Mouse (Mus musculus) lung, postnatal 0 days (tissue): ENCODE measurements around the gene Uck2. TPM values are rescaled to one million over a fixed set of nuclear protein-coding genes. Genes with fewer than 3 reads are reported as not detected.

Experiments used
- ATAC-seq: fragments of 200-750 bp; cut with Nextera tagmentation; 2 replicates; pipeline ENCODE4 v1.8.0; 2017; ENCODE audit warnings: moderate library complexity
- DNase-seq: peaks from one replicate; pipeline ENCODE4 v3.0.0-alpha.2; 2016; ENCODE audit warnings: low spot score
- H3K27ac ChIP-seq: fragments of 300-500 bp; sonication (generic); 2 replicates; pipeline ENCODE4 v1.5.1; 2014; ENCODE audit warnings: antibody characterized with exemption, mild to moderate bottlenecking, low read length, mixed read lengths
- H3K27me3 ChIP-seq: fragments of 300-500 bp; sonication (generic); replicated peaks from 2 replicates; pipeline ENCODE4 v1.6.1; 2014; ENCODE audit warnings: low read length, mixed read lengths; ENCODE audit not compliant: insufficient read depth
- H3K36me3 ChIP-seq: fragments of 300-500 bp; sonication (generic); 2 replicates; pipeline ENCODE4 v1.6.1; 2014; ENCODE audit warnings: low read length, mixed read lengths; ENCODE audit not compliant: insufficient read depth
- H3K4me1 ChIP-seq: fragments of 300-500 bp; sonication (generic); 2 replicates; pipeline ENCODE4 v1.6.1; 2014; ENCODE audit warnings: antibody characterized with exemption, low read depth, low read length, mixed read lengths; ENCODE audit not compliant: insufficient read depth
- H3K4me2 ChIP-seq: fragments of 300-500 bp; sonication (generic); replicated peaks from 2 replicates; pipeline ENCODE4 v1.6.1; 2014; ENCODE audit warnings: low read depth, mild to moderate bottlenecking, low read length, moderate library complexity, mixed read lengths
- H3K4me3 ChIP-seq: fragments of 300-500 bp; sonication (generic); 2 replicates; pipeline ENCODE4 v1.5.1; 2014; ENCODE audit warnings: low read depth, low read length
- H3K9ac ChIP-seq: fragments of 300-500 bp; sonication (generic); replicated peaks from 2 replicates; pipeline ENCODE4 v1.6.1; 2014; ENCODE audit warnings: low read depth, mild to moderate bottlenecking
- H3K9me3 ChIP-seq: fragments of 300-500 bp; sonication (generic); 2 replicates; pipeline ENCODE4 v1.6.1; 2016; ENCODE audit warnings: low read length, mixed read lengths
- CTCF ChIP-seq: IDR thresholded peaks from 2 replicates; pipeline ENCODE4 v1.5.1; 2016; ENCODE audit warnings: antibody characterized with exemption, mild to moderate bottlenecking
- EP300 ChIP-seq: IDR thresholded peaks from 2 replicates; pipeline ENCODE4 v1.6.1; 2016; ENCODE audit warnings: antibody characterized with exemption, mild to moderate bottlenecking, control low read depth
- WGBS: fragments of 180-500 bp; shearing (Covaris S2); extraction: QIAGEN DNeasy Blood & Tissue Kit; methylation state at CpG from one replicate; pipeline ENCODE4 v1.1.7; 2014; 5-methylcytosine and 5-hydroxymethylcytosine counted together
- polyA plus RNA-seq: library from polyadenylated mRNA; unstranded; fragments of >200 nt; fragmentation: Nextera tagmentation; extraction: Ambion mirVana; gene quantifications from 2 replicates; pipeline ENCODE4 v1.2.1, GENCODE M21; 2015

Uck2 gene
- polyA plus RNA-seq, 1 experiment from 2014 or later = 22.9 TPM

GRCm38 (mm10) chr1:167291610-167292009 is 6.5 kb upstream of the Uck2 start:
- no peak for ATAC-seq
- WGBS = 83% methylated on average over 8 of the region's 8 CpGs
- no peak for TF ChIP-seq CTCF
- TF ChIP-seq EP300 = no peak

DNA sequence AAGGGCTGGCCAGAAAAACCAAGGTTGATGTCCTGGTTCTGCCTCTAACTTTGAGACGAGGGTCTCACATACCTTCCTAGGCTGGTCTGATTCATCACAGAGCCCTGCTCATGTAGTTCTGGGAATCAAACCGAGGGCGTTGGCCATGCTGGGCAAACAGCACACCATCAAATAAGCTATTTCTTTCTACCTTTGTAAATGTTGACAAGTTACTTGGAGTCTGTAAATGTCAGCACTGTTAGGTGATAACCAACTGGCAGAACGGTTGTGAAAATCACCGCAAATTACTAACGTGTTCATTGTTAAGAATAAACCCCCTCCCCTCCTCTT is 5.1 kb upstream of the Uck2 start:
- Histone ChIP-seq H3K4me3 (no peak overlapping the region), H3K9me3 (no peaks in the 10 kb centered on the region), H3K9ac (no peak overlapping the region), H3K27me3 (no peaks in the 10 kb centered on the region), H3K4me2 (no peak overlapping the region), H3K36me3 (no peaks in the 10 kb centered on the region), H3K4me1 (no peaks in the 10 kb centered on the region), H3K27ac (no peak overlapping the region)
- ATAC-seq (no peak), DNase-seq (no peak)
- 31% methylated on average over 6 of the region's 6 CpGs for WGBS
- TF ChIP-seq EP300 (no peak), CTCF (no peak)

More at GRCm38 (mm10) chr1:167291610-167292009, 6.5 kb upstream of the Uck2 start:
- DNase-seq = no peak
- no peak overlapping the region for H3K4me2 ChIP-seq
- H3K4me3 ChIP-seq = no peak overlapping the region
- H3K27me3 ChIP-seq = no peaks in the 10 kb centered on the region
- H3K9me3 ChIP-seq = no peaks in the 10 kb centered on the region
- no peak overlapping the region for H3K9ac ChIP-seq
- no peaks in the 10 kb centered on the region for H3K36me3 ChIP-seq
- no peak overlapping the region for H3K27ac ChIP-seq
- H3K4me1 ChIP-seq = no peaks in the 10 kb centered on the region

GRCm38 (mm10) chr1:167289567-167290262 is 4.6 kb upstream of the Uck2 start:
- H3K4me1 ChIP-seq = no peaks in the 10 kb centered on the region
- DNase-seq (peak; percentile 23), ATAC-seq (no peak)
- no peak for TF ChIP-seq CTCF
- TF ChIP-seq EP300 = no peak
- no peak overlapping the region for H3K4me3 ChIP-seq
- no peak overlapping the region for H3K27ac ChIP-seq
- H3K36me3 ChIP-seq = no peaks in the 10 kb centered on the region
- no peaks in the 10 kb centered on the region for H3K9me3 ChIP-seq
- 10% methylated on average over 11 of the region's 11 CpGs for WGBS
- H3K27me3 ChIP-seq = no peaks in the 10 kb centered on the region
- H3K9ac ChIP-seq = no peak overlapping the region
- no peak overlapping the region for H3K4me2 ChIP-seq

DNA sequence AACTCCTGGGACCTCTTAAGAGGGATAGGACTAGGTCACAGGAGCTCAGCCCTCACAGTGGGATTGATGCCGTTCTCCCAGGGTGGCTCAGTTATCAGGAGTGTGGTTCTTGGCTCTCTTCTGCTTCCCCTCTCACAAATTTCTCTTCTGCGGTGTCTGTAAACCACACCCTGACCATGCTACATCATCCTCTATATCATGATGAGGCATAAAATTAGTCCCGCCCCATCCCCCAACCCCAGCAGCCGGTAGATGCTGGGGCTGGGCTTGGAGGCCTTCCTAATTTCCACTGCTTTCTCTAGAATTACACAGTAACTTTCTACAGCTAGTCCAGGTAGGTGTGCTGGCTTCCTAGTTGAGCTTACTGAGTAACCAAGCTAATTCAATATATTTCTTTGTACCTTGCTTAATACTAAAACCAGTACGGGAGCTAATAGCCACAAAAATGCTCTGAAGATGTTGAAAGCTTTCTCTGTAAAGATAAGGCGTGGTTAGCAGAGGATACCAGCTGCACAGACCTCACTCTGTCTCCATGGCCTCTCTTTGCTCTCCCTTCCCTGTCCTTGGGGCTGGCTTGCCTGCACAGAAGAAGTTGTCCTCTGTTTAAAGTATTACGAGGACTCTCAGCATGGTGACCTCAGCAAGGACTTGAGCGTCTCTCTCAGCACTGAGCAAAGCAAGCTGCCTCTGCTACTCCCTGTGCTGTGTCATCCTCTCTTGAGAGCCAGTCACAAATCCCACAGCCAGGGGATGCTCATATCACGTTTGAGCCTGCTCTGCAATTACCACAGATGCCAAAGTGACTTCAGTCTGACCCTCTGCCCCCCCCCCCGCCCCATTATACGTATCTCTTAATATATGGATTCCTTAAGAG is 3.8 kb upstream of the Uck2 start:
- Histone ChIP-seq H3K9me3 (no peaks in the 10 kb centered on the region), H3K4me1 (no peaks in the 10 kb centered on the region), H3K4me3 (no peak overlapping the region), H3K36me3 (no peaks in the 10 kb centered on the region), H3K9ac (no peak overlapping the region), H3K27me3 (no peaks in the 10 kb centered on the region), H3K4me2 (no peak overlapping the region), H3K27ac (no peak overlapping the region)
- no peak for ATAC-seq
- peak; percentile 57 for DNase-seq
- WGBS = 42% methylated on average over 11 of the region's 11 CpGs
- TF ChIP-seq CTCF = peak; percentile 15; the same call in 1 of the 2 replicates
- TF ChIP-seq EP300 = no peak

DNA sequence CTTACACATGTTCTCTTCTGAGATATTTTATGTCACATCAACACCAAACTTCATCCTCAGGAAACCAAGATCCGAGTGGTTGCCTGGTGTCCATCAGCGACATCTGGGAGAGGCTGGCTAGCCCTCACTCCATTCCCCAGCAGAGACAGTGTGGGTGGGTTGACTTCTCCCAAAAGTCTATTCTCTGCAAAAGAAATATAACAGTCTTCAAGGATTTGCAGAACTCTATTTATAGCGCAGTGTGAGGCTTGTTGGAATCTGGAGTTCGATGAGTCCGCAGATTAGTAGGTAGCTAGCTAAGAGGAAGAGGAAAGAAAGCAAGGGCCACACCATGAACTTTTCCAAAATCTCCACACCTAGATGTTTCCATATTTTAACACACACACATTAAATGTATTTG is 2.0 kb upstream of the Uck2 start:
- no peaks in the 10 kb centered on the region for H3K9me3 ChIP-seq
- WGBS = 79% methylated on average over 5 of the region's 5 CpGs
- H3K27me3 ChIP-seq = no peaks in the 10 kb centered on the region
- ATAC-seq = no peak
- no peaks in the 10 kb centered on the region for H3K36me3 ChIP-seq
- no peak overlapping the region for H3K9ac ChIP-seq
- no peak for DNase-seq
- H3K27ac ChIP-seq = no peak overlapping the region
- no peak overlapping the region for H3K4me2 ChIP-seq
- no peaks in the 10 kb centered on the region for H3K4me1 ChIP-seq
- no peak overlapping the region for H3K4me3 ChIP-seq
- TF ChIP-seq EP300 (no peak), CTCF (no peak)

GRCm38 (mm10) chr1:167285356-167285755 is 236 bp upstream of the Uck2 start:
- peak overlapping the region; percentile 77 for H3K4me3 ChIP-seq
- no peaks in the 10 kb centered on the region for H3K27me3 ChIP-seq

More at GRCm38 (mm10) chr1:167285356-167285755, 236 bp upstream of the Uck2 start:
- Histone ChIP-seq H3K4me1 (no peaks in the 10 kb centered on the region), H3K36me3 (no peaks in the 10 kb centered on the region), H3K4me2 (peak overlapping the region; percentile 97), H3K9ac (peak overlapping the region; percentile 50), H3K27ac (peak overlapping the region; percentile 89), H3K9me3 (no peaks in the 10 kb centered on the region)
- 4% methylated on average over 8 of the region's 8 CpGs for WGBS
- DNase-seq = no peak
- TF ChIP-seq CTCF (no peak), EP300 (no peak)
- ATAC-seq = no peak
